Comparison of ENCODE assay signal across 8 mouse cellular contexts in the genomic region with DNA sequence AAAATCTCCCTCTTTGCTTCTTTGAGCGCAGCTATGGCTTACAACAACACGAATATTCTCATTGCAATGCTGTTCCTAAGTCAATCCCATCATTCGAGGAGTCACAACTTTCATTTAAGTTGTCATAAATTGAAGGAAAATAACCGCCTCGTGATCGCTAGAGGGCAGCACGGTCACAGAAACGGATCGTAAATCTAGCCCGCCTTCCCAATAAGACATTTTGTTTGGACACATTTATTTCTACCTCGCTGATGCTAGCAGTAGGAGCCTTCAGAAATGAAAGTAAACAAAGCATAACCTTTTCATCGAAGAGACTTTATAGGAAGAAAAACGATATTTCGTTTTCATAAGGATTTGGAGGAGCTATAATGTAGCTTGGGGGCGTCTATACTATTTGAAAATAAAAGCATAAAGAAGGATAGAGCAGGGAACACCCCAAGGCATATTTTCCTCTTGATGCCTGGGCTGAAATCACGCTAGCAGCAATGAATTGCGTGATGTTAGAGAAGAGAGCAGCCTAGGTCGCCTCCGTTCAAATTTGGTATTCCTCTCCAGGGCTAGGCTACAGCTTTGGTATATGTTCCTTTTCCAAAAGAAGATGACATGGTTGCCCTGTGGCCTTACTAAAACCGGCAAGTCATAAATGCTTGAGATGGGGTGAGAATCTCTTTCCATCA. TPM values are rescaled to one million over a fixed set of nuclear protein-coding genes. Genes with fewer than 3 reads are reported as not detected.
DNase-seq lines count a peak whose midpoint lies in the region; ATAC-seq and TF ChIP-seq lines count a peak whose summit lies in the region.

No protein-coding gene starts in this region.

- H3K4me3 ChIP-seq in C2C12 (ENCODE audit: insufficient read depth, poor library complexity, severe bottlenecking): no peak overlapping the region
- H3K4me3 ChIP-seq in kidney, embryonic 16.5 days (ENCODE audit: low read length): peak overlapping the region; percentile 16; the same call in 1 of the 2 replicates
- H3K4me3 ChIP-seq in liver, embryonic 11.5 days (ENCODE audit: low read depth, low read length): no peak overlapping the region

- H3K79me2 ChIP-seq in C2C12 (ENCODE audit: control insufficient read depth, insufficient read depth): no peaks in the 10 kb centered on the region

- 0 out of 2 replicates have a peak, but pooled peaks cover 3% of the 10 kb centered on the region for H3K4me1 ChIP-seq in kidney, embryonic 16.5 days (ENCODE audit: insufficient read depth, low read length)
- no peaks in the 10 kb centered on the region for H3K4me1 ChIP-seq in liver, embryonic 11.5 days (replicated peaks; ENCODE audit: control insufficient read depth, insufficient read depth, low read length)

- H3K36me3 ChIP-seq in C2C12 (ENCODE audit: control insufficient read depth, insufficient read depth): no peaks in the 10 kb centered on the region
- no peaks in the 10 kb centered on the region for H3K36me3 ChIP-seq in kidney, embryonic 16.5 days (ENCODE audit: insufficient read depth, low read length)
- no peaks in the 10 kb centered on the region for H3K36me3 ChIP-seq in liver, embryonic 11.5 days (ENCODE audit: control insufficient read depth, insufficient read depth, low read length)

- H3K9me3 ChIP-seq in kidney, embryonic 16.5 days (ENCODE audit: low read length): no peaks in the 10 kb centered on the region
- no peaks in the 10 kb centered on the region for H3K9me3 ChIP-seq in liver, embryonic 11.5 days (ENCODE audit: control insufficient read depth, low read length)

- peak; percentile 7 for DNase-seq in WW6 (ENCODE audit: low read depth, low spot score)
- DNase-seq in embryo, embryonic 10 days (ENCODE audit: low spot score): peak; percentile 87
- DNase-seq in gastrocnemius, postnatal 4 days (ENCODE audit: low spot score in 2 of 2): peak; percentile 20 to 53
- DNase-seq in liver, embryonic 11.5 days (ENCODE audit: low spot score): no peak
- peak; percentile 72 for DNase-seq in naive thymus-derived CD4-positive, alpha-beta T cell, adult 2 months (ENCODE audit: low read depth)
- peak; percentile 30 for DNase-seq in thymus, postnatal 14 days

- H3K79me3 ChIP-seq in C2C12 (ENCODE audit: low read depth): no peaks in the 10 kb centered on the region

- H3K9ac ChIP-seq in kidney, embryonic 16.5 days (replicated peaks; ENCODE audit: low read length): no peak overlapping the region
- no peak overlapping the region for H3K9ac ChIP-seq in liver, embryonic 11.5 days (ENCODE audit: low read depth, low read length)

- ATAC-seq in kidney, embryonic 16.5 days (ENCODE audit: low FRiP score, low TSS enrichment): no peak
- no peak; the same call in 1 of the 2 replicates for ATAC-seq in liver, embryonic 11.5 days (replicated peaks; ENCODE audit: low FRiP score)

- no peak overlapping the region for H3K27ac ChIP-seq in kidney, embryonic 16.5 days (ENCODE audit: low read length)
- H3K27ac ChIP-seq in liver, embryonic 11.5 days (ENCODE audit: low read depth, low read length): no peak overlapping the region

- peak; percentile 37 for TF ChIP-seq CTCF in C2C12 (IDR thresholded peaks at IDR 0.05; ENCODE audit: control insufficient read depth, insufficient read depth, insufficient read length)

- no peaks in the 10 kb centered on the region for H3K27me3 ChIP-seq in C2C12 (ENCODE audit: control insufficient read depth, insufficient read depth, insufficient read length)
- no peaks in the 10 kb centered on the region for H3K27me3 ChIP-seq in kidney, embryonic 16.5 days (ENCODE audit: insufficient read depth, low read length)
- no peaks in the 10 kb centered on the region for H3K27me3 ChIP-seq in liver, embryonic 11.5 days (replicated peaks; ENCODE audit: control insufficient read depth, insufficient read depth, low read length)

- WGBS in kidney, embryonic 16.5 days: 24% methylated on average over 20 of the region's 20 CpGs
- WGBS in liver, embryonic 11.5 days: 28% methylated on average over 20 of the region's 20 CpGs

- no peak overlapping the region for H3ac ChIP-seq in C2C12 (ENCODE audit: control insufficient read depth, insufficient read length, low read depth)

- H3K4me2 ChIP-seq in kidney, embryonic 16.5 days (replicated peaks; ENCODE audit: low read depth, low read length): peak overlapping the region; percentile 38
- H3K4me2 ChIP-seq in liver, embryonic 11.5 days: peak overlapping the region; percentile 45

TF ChIP-seq in C2C12, 6 proteins besides CTCF, POLR2A, EP300 and RAD21:
- TF ChIP-seq FOSL1 (IDR thresholded peaks at IDR 0.05; ENCODE audit: insufficient read depth, low read length, poor library complexity, severe bottlenecking): no peak

RNA-seq across cellular contexts. Expression of gene 1700017N19Rik, which starts 39.6 kb away (rescaled TPM):
- not detected for polyA plus RNA-seq in C2C12 (2012; fragmentation: generic; extraction: Trizol)
- not detected for total RNA-seq in gastrocnemius, postnatal 4 days (2021)
- polyA plus RNA-seq in kidney, embryonic 16.5 days (2015; fragmentation: Nextera tagmentation; extraction: Ambion mirVana): not detected in 2 replicates
- polyA plus RNA-seq in liver, embryonic 11.5 days (2014; fragmentation: Nextera tagmentation; extraction: Ambion mirVana): not detected in 2 replicates

RNA-seq across cellular contexts. Expression of gene 4930430F08Rik, which starts 39.7 kb away (rescaled TPM):
- 7.8 TPM for polyA plus RNA-seq in C2C12 (2012; fragmentation: generic; extraction: Trizol)
- total RNA-seq in gastrocnemius, postnatal 4 days (2021): 1 to 10 TPM; 9.9 TPM
- polyA plus RNA-seq in kidney, embryonic 16.5 days (2015; fragmentation: Nextera tagmentation; extraction: Ambion mirVana): 8.9 and 10.5 TPM in 2 replicates
- polyA plus RNA-seq in liver, embryonic 11.5 days (2014; fragmentation: Nextera tagmentation; extraction: Ambion mirVana): 17.1 TPM in 2 replicates
